Mouse (Mus musculus): ENCODE data around the gene Coro1c.

- TF ChIP-seq POLR2A (IDR thresholded peaks at IDR 0.05; ENCODE audit: borderline replicate concordance, extremely low read depth, insufficient read depth, insufficient read length, poor library complexity, severe bottlenecking) (no peak), CTCF (IDR thresholded peaks at IDR 0.05; ENCODE audit: borderline replicate concordance, extremely low read depth, insufficient read depth, insufficient read length) (no peak)
These were observed 10.5 kb upstream of the Coro1c start for GRCm38 (mm10) chr5:113919060-113919459.
